Mouse (Mus musculus) spleen, postnatal 4 days (tissue): ENCODE data around the gene Ceacam19.
A peak's percentile ranks its signal among the peaks of the same experiment; 100 is the strongest.

Experiments used
- DNase-seq, 2 experiments: peaks; one replicate each; pipeline ENCODE4 v3.0.0; 2022; ENCODE audit warnings: low spot score in 2 of 2

The Ceacam19 gene

DNA sequence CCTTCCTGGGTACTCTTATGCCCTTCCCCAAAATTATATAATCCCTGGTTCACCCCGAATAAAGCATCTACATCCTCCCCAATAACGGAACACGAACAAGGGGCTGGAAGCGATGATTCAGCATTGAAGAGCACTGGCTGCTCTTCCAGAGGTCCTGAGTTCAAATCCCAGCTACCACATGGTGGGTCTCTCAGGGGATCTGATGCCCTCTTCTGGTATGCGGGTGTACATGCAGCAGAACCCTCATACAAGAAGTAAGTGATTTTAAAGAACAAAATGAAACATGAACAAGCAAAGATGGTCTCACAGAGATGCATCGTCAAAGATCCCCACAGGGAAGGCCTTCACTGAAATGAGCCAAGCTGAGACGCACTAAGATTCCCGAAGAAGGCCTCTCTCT is 7.0 kb downstream of the Ceacam19 start:
- DNase-seq = no peak

- no peak for DNase-seq
Observed at GRCm38 (mm10) chr7:19876781-19877425, 10.9 kb downstream of the Ceacam19 start.

GRCm38 (mm10) chr7:19875948-19876682 is 11.7 kb downstream of the Ceacam19 start:
- peak in 1 of 2 experiments; percentile 36 for DNase-seq

DNA sequence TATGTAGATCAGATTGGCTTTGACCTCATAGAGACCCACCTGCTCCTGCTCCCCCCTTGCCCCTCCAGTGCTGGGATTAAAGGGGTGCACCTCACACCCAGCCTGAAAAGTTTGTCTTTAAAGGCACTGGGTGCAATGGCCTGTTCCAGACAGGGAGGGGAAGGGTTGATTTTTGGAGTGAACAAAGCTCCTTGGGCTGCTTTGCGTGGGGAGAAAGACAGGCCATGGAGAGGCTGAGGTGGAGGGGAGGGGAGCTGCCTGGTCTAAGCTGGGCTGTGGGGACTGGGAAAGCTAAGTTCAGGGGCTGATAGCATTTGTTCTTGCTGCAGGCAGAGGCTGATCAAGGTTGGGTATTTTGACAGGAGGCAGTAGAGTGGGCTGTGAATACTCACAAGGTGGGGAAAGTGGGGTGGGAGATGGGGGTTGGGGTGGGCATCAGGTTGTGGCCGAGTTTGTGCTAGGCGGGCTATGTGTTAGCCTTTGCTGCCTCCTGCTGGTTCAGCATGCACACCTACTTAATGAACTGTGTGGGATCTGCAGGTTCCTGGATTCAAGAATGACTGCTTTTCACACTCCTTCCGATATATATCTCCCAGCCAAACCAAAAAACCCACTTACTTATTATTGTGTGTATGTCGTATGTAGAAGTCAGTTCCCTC is 15.7 kb downstream of the Ceacam19 start:
- DNase-seq = peak; percentile 55 to 78

DNA sequence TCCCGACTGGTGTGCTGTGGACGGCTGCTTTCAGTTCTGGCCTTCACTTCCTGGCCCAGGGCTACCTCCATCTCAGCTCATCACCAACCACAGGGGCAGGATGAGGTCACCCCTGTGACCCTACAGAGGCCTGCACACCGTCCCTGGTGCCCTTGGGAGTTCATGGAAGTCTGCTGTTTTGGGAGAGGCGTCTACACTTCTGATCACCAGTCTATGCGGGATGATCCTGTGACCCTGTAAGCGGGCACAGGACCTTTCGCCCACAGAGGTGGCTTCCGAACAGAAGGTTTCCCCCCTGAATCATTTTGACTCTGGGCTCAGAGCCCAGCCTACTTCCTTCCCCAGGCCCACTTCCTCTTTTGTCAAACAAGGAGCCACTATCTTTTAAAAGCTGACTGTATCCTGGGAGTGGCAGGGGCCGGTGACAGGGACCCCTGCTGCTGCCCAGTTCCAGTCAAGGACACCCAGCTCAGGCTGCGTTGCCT is 16.6 kb downstream of the Ceacam19 start:
- peak; percentile 42 to 73 for DNase-seq

DNA sequence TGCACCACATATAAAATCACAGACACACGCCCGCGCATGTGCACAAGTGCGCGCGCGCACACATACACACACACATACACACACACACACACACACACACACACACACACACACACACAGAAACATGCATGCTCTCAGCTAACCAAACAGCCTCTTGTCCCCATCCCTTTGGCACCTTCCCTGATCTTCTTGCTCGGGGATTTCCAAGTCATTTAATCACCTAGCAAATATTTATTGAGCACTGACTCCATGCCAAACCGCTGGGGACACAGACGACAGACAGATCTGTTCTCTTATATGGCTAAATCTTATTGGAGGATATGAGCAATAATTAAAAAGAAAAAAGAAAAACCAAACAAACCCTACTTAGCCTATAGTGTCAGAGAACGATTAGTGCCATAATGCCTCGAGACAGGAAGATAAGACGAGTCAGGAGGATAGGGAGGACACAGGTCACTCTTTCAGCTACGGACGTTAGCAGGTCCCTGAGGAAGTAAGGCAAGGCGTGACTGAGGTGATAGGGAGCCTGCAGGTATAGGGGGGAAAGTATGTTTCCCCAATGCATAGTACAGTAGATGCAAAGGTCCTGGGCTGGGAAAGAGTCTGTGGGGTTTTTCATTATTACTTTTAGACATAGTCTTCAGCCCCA is 19.9 kb downstream of the Ceacam19 start:
- no peak for DNase-seq

DNA sequence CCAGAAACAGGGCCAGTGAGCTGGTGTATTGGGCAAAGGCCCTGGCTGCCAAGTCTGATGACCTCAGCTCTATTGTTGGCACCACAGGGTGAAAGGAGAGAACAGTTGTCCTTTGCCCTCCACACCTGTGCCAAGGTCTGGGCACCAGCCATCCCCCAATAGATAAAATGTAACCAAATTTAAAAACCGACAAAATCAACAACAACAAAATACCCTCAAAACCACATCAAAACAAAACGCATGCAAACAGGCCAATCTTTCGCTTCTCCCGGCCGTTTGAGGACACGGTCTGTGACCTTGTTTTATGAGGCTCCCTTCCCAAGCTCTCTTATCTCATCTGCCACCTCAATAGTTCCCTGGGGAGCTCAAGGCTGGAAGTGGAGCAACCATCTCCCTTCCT is 21.3 kb downstream of the Ceacam19 start:
- no peak for DNase-seq

DNA sequence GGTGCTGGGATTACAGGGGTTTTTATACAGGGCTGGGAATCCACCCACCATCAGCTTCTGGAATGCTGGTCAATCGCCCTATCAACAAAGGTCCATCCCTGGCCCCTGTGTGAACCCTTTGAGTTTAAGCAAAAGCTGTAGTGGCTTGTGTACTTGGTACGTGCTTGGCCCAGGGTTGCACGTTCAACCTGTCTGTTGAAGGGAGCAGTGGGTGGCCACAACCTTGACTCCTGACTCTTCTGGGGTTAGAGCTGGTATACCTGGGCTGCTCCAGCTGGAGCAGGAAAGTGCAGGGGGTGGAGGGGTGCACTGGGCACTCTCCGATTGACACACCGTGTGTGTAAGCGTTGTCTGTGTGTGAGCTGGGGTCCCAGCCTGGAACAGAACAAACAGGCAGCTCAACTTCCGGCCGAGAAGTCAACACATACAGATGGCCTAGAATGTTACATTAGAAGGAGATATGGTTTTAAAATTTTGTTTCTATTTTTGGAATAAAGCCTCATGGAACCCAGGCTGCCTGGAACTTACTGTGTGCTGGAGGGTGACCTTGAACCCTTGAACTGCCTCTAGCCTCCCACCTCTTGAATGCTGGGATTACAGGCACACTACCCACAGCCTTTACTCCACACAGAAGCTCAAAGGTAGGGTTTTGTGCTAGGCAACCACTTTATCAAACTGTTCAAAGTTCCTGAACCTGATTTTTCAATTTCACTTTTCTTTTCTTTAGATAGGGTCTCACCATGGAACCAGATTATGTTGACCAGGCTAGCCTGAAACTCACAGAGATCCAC is 22.3 kb downstream of the Ceacam19 start:
- DNase-seq = no peak

DNA sequence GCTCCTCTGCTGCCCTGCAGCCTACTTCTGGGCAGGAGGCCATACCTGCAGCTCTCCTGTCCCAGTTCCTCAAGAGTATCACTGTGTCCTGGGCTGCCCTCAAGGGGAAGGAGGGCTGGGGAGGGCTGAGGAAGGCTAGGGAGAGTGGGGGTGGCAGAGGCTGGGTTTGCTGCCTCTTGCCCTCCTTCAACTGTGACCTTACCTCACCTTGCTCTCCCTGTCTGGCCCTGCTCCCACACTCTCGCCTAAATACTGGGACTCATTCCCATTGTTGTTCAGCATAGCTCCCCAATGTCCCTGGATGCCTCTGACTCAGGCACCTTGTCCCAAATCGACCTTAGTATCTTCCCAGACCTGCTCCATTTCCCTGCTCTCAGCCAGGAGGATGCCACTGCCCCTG is 23.5 kb downstream of the Ceacam19 start:
- no peak for DNase-seq

- no peak for DNase-seq
Observed at GRCm38 (mm10) chr7:19861199-19861598, 26.6 kb downstream of the Ceacam19 start, which contains the start of gene Ceacam16. Gene Ceacam16 (minus strand): TSS chr7:19861299.

DNA sequence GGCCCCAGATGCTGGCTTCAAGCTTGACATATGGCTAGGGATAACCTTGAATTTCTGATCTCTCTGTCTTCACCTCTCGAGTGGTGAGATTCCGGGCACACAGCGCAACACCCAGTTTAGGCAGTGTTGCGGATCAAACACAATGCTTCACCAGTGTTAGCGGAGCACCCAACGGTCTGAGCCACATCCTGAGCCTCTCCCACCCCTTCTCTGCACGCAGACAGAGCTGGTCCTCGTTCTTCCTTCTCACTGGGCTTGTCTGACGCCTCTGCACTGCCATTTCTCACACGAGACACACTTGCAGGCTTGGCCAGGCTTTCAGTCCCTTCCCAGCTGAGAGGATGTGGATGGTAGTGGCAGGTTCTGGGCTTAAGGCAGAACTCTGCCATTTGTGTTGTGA is 28.0 kb downstream of the Ceacam19 start:
- no peak for DNase-seq

DNA sequence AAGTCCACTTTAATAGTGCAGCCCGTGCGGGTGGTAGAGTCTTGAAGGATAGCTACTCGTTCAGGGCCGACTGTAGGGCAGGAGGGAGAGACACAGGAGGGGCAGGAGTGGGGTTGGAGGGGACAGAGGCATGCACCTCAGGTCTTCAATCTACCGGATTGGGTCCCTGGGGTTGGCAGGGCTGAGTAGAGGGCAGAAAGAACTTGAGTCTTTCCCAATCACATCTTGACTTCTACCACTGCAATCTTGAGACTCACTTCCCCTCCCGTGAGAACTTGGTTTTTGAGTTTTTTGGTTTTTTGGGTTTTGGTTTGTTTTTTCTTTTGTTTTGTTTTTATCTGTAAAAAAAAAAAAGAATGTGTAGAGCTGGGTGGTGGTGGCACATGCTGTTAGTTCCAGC is 31.5 kb downstream of the Ceacam19 start:
- no peak for DNase-seq

GRCm38 (mm10) chr7:19855663-19856062 is 32.1 kb downstream of the Ceacam19 start:
- DNase-seq = no peak

DNA sequence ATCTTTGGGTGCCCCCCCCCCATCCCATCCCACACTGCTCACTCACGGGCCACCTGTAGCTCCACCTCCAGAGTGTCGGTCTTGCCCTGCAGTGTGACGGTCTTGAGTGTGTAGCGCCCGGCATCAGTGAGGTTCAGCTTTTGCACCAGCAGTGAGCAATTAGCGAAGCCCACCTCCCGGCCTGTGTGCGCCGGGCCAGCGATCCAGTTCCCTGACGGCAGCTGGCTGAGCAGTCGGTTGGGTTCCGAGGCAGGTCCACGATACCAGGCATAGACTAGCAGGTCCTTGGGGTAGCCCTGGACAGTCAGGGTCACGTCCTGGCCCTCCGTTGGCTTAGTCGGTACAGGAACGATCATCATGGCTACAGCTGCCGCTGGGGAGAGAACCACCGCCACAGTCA is 34.2 kb downstream of the Ceacam19 start:
- no peak for DNase-seq

DNA sequence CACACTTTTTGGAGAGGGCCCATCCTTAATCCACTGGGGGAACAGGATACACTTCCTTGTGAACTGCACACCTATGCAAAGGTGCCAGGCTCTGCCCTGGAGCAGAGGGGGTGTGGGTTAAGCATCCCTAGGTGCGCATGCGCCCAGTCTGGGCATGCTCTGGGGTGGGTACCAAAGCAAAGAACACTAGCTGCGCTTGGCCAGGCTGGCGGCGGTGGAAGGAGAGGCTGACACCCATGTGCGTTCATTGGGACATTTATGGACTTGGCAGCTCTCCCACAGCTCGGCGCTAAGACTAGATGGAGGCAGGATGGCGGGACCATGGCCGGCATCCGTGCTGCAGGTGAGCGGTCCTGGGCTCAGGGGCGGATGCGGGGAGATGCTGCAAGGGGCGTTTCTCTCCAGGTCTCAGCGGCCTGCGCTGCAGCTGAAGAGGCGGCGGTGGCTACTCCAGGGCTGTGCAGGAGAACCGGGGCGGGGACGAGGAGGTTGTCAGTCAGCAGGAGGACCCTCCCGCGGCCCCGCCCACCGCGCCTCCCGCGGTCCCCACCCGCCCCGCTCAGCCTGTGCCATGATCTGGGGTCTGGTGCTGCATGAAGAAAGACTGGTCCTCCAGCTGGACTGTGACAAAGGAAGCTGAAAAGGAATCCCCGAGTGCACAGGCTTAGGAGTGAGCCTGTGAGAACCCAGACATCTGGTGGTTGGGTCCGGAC is 35.8 kb downstream of the Ceacam19 start, which contains the start of gene Gm19345:
Gene Gm19345 (plus strand): TSS at position 146 of the 713 bp plus-strand sequence.
- no peak for DNase-seq

DNA sequence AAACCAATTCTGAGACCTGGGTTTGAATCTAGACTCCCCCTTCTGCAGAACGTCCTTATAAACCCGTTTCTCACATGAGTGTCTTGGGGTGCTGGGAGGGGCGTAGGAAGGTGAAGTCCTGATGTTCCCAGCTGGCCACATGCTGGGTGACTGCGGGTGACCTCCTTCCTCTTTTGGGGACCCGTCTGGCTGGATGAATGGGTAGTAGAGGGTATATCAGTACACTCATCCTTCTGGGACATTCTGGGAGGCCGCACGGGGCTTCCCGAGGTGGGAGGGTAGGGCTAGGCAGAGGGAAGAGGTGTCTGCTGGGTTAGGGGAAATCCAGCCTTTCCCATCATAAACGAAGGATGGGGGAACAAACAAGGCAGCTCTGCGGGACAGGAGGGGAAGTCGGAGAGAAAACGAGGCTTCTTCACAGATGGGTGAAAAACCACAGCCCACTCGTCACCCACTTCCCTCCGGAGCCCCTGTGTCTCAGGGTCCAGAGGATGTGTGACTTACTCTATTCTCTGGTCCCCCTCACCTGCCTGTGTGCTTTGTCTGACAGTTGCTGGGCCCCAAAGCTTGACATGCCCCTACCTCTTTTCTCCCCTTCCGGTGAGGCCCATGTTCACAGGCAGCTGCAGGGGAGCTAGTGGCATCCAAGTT is 43.1 kb downstream of the Ceacam19 start:
- no peak for DNase-seq

- peak; percentile 68 to 88 for DNase-seq
Observed at GRCm38 (mm10) chr7:19843561-19843960, 44.2 kb downstream of the Ceacam19 start.

- no peak for DNase-seq
Observed at GRCm38 (mm10) chr7:19842885-19843504, 44.8 kb downstream of the Ceacam19 start.

- DNase-seq = no peak
Observed at GRCm38 (mm10) chr7:19841686-19842413, 45.9 kb downstream of the Ceacam19 start.
